Mouse (Mus musculus): Measurements from ENCODE around the gene Cbx7.

DNA sequence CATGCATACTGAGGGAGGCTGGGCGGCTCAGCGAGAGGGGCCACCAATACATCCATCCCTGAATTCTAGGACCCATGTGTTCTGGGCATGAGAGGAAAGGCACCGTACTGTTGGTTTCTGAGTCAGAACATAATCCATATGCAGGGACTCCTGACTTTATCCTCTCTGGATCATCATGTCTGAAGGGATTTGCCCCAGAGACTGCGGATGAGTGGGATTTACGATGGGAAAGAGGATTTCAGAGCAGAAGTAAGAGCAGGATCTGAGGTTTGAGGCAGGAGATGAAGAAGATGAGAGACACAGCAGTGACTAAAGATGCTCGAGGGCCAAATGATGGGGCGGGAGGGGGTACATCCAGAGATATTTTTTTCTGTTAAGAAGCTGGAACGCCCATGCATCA, 97.4 kb downstream of the Cbx7 start:
- TF ChIP-seq CTCF (IDR thresholded peaks at IDR 0.05 in 2 of 3, conservative IDR thresholded peaks at IDR 0.05 in 1 of 3; ENCODE audit: control insufficient read depth in 1 of 3, insufficient read depth in 1 of 3, low read depth in 2 of 3, low read length in 3 of 3, poor library complexity in 1 of 3, severe bottlenecking in 1 of 3) (no peak), MAFK (IDR thresholded peaks at IDR 0.05; ENCODE audit: borderline replicate concordance, low read depth, low read length) (no peak), POLR2AphosphoS2 (IDR thresholded peaks at IDR 0.05; ENCODE audit: low read length) (no peak), NRF1 (IDR thresholded peaks at IDR 0.05; ENCODE audit: insufficient read depth, low read depth, low read length, poor library complexity, severe bottlenecking) (no peak), POLR2A (IDR thresholded peaks at IDR 0.05; ENCODE audit: control insufficient read depth in 1 of 2, insufficient read depth in 1 of 2, low read depth in 1 of 2, low read length in 2 of 2, poor library complexity in 1 of 2) (no peak), ZC3H11A (IDR thresholded peaks at IDR 0.05; ENCODE audit: low read depth, low read length) (no peak), GATA1 (IDR thresholded peaks at IDR 0.05; ENCODE audit: low read depth, low read length) (no peak)

All from MEL (cell line).